Mouse (Mus musculus): ENCODE measurements around the gene Slc2a13. TPM values are rescaled to one million over a fixed set of nuclear protein-coding genes. Genes with fewer than 3 reads are reported as not detected.

The Slc2a13 gene
- polyA plus RNA-seq, 1 experiment from 2014 or later: 2.3 TPM

DNA sequence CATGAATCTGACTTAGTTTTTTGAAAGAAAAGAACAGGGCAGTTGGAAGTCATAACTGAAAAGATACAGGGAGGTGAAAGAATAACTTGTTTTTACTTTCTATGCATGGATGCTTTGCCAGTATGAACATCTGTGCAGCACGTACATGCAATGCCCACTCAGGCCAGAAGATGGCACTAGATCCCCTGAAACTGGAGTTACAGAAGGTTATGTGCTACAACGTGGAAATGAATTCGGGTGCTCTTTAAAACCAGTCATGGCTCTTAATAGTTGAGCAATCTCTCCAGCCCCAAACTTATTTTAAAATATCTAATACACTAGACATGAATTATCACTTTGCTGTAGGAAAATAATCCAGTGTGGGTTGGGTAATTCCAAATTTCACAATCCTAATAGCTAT is 271.7 kb downstream of the Slc2a13 start:
- Histone ChIP-seq H3K4me1 (no peaks in the 10 kb centered on the region), H3K36me3 (no peaks in the 10 kb centered on the region), H3K4me3 (no peak overlapping the region), H3K27ac (replicated peaks) (no peak overlapping the region), H3K4me2 (replicated peaks) (no peak overlapping the region), H3K27me3 (no peaks in the 10 kb centered on the region), H3K9ac (replicated peaks) (no peak overlapping the region), H3K9me3 (no peaks in the 10 kb centered on the region)
- WGBS: 9% methylated on average over 3 of the region's 3 CpGs
- ATAC-seq (replicated peaks): peak; percentile 73; the same call in 1 of the 2 replicates

DNA sequence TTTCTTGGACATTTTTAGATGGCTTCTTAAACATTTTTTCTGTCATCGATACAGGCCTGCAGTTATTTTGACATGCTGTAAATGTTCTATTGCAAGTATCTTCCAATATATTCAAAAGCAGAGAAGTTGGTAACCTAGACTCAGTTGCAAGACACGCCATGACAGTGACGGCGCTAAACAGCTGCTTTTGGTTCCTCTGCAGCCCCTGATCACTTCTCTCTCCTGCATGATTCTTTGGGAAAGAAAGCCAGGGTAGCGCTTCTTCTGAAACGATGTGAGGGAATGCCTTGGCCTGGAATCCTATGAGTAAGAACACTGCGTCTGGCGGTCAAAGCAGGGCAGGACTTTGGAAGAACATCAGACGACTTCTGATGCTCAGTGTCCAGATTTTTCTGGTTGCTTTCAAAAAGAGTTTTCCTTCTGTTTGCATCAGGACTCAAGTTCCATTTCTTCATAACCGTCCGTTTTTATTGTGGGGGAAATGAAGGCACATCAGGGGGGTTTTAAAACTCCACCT is 273.7 kb downstream of the Slc2a13 start:
- H3K27me3 ChIP-seq: no peaks in the 10 kb centered on the region
- no peaks in the 10 kb centered on the region for H3K36me3 ChIP-seq
- no peaks in the 10 kb centered on the region for H3K9me3 ChIP-seq
- no peak overlapping the region for H3K9ac ChIP-seq (replicated peaks)
- H3K4me2 ChIP-seq (replicated peaks): no peak overlapping the region
- no peak overlapping the region for H3K27ac ChIP-seq (replicated peaks)
- H3K4me1 ChIP-seq: peaks cover 9% of the 10 kb centered on the region
- no peak for ATAC-seq (replicated peaks)
- WGBS: 84% methylated on average over 11 of the region's 11 CpGs
- H3K4me3 ChIP-seq: no peak overlapping the region

DNA sequence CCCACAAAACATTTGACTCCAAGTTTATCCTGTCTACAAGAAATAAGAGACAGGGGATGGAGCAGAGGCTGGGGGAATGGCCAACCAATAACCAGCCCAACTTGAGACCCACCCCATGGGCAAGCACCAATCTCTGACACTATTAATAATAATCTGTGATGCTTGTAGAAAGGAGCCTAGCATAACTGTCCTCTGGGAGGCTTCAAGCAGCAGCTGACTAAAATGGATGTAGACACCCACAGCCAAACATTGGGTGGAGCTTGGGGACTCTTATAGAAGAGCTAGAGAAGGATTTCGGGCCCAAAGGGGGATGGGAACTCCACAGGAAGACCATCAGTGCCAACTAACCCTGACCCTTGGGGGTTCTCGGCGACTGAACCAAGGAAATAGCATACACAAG is 289.6 kb downstream of the Slc2a13 start:
- 91% methylated on average over 3 of the region's 3 CpGs for whole genome bisulfite sequencing
- no peak for ATAC-seq (replicated peaks)

DNA sequence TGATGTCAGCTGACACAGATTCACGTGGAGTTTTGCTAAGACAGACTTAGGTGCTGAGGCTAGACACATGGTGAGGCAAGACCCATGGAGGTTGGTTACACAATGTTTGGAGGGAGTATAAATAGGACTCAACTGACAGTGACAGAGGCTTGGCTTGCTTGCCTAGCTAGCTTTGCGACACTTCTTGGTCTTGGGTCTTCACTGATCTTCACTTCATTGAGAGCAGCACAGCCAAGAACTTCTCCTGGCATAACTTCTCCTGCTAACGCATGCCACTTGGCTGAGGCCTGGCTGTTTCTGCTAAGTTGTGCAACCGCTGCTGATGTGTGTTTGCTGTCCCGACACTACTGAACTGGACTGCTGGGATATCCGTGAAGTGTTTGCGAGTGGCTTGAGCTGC is 290.2 kb downstream of the Slc2a13 start:
- ATAC-seq (replicated peaks): no peak
- no peak overlapping the region for H3K27ac ChIP-seq (replicated peaks)
- H3K27me3 ChIP-seq: no peaks in the 10 kb centered on the region
- no peaks in the 10 kb centered on the region for H3K4me1 ChIP-seq
- no peaks in the 10 kb centered on the region for H3K9me3 ChIP-seq
- no peak overlapping the region for H3K4me3 ChIP-seq
- no peaks in the 10 kb centered on the region for H3K36me3 ChIP-seq
- 91% methylated on average over 7 of the region's 7 CpGs for WGBS
- no peak overlapping the region for H3K4me2 ChIP-seq (replicated peaks)
- H3K9ac ChIP-seq (replicated peaks): no peak overlapping the region

More for the DNA sequence above, 289.6 kb downstream of the Slc2a13 start:
- Histone ChIP-seq H3K27ac (replicated peaks) (no peak overlapping the region), H3K36me3 (no peaks in the 10 kb centered on the region), H3K27me3 (no peaks in the 10 kb centered on the region), H3K4me2 (replicated peaks) (no peak overlapping the region), H3K9me3 (no peaks in the 10 kb centered on the region), H3K4me3 (no peak overlapping the region), H3K9ac (replicated peaks) (no peak overlapping the region), H3K4me1 (no peaks in the 10 kb centered on the region)

DNA sequence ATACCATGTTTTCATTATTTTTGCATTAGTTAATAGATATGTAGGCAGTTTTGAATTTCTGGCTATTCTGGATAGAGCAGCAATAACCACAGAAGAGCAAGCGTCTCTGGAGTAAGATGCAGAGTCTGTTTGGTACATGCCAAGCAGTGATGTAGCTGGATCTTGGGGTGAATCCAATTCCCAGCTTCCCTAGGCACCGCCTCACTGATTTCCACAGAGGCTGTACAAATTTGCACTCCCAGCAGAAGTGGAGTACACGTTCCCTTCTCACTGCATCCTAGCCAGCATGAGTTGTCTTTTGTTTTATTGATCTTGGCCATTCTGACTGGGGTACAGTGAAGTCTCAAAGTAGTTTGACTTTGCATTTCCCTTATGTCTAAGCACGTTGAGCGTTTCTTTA is 291.5 kb downstream of the Slc2a13 start:
- 82% methylated on average over 5 of the region's 5 CpGs for WGBS
- no peak for ATAC-seq (replicated peaks)
- Histone ChIP-seq H3K4me1 (no peaks in the 10 kb centered on the region), H3K36me3 (no peaks in the 10 kb centered on the region), H3K27me3 (no peaks in the 10 kb centered on the region), H3K27ac (replicated peaks) (no peak overlapping the region), H3K9ac (replicated peaks) (no peak overlapping the region), H3K9me3 (no peaks in the 10 kb centered on the region), H3K4me3 (no peak overlapping the region), H3K4me2 (replicated peaks) (no peak overlapping the region)

DNA sequence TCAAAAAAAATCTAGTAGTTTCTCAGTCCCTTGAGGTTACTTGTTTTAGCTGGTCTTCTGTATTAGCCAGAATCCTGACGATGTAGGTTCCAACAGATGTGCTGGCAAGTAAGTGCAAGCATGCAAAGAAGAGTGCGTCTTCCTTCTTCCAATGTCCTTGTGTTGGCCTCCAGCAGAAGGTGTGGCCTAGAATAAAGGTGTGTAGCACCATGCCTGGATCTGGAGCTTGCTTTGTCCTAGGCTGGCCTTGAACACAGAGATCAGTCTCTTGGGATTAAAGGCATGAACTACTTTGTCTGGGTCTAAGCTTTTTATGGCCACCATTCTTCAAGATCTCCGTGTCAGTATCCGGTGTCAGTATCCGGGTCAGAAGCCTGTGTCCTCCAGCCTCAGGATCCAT is 293.5 kb downstream of the Slc2a13 start:
- H3K9ac ChIP-seq (replicated peaks): no peak overlapping the region
- WGBS: 97% methylated on average over 5 of the region's 5 CpGs
- H3K36me3 ChIP-seq: no peaks in the 10 kb centered on the region
- H3K9me3 ChIP-seq: no peaks in the 10 kb centered on the region
- H3K4me3 ChIP-seq: no peak overlapping the region
- ATAC-seq (replicated peaks): no peak
- H3K27ac ChIP-seq (replicated peaks): no peak overlapping the region
- H3K27me3 ChIP-seq: no peaks in the 10 kb centered on the region
- no peaks in the 10 kb centered on the region for H3K4me1 ChIP-seq
- no peak overlapping the region for H3K4me2 ChIP-seq (replicated peaks)

DNA sequence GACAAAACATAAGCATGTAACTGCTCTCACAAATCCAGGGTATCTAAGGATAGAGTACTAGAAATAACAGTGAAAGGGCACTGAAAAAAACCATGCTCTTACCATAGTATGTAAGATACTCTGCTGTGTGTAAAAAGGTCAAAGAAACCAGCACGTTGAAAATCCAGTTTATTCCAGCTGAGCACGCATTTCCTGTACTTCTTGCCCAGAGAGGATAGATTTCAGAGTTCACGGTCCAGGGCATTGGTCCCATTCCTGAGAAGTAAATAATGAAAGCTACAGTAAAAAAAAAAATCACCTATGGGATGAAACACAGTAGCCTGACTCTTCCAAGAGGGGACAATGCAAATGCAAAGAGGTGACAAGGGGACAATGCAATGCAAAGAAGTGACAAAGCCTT is 297.1 kb downstream of the Slc2a13 start:
- Histone ChIP-seq H3K9me3 (no peaks in the 10 kb centered on the region), H3K4me1 (no peaks in the 10 kb centered on the region), H3K4me3 (no peak overlapping the region), H3K27ac (replicated peaks) (no peak overlapping the region), H3K9ac (replicated peaks) (no peak overlapping the region), H3K27me3 (no peaks in the 10 kb centered on the region), H3K4me2 (replicated peaks) (no peak overlapping the region), H3K36me3 (no peaks in the 10 kb centered on the region)
- 82% methylated on average over 3 of the region's 3 CpGs for WGBS
- ATAC-seq (replicated peaks): no peak

DNA sequence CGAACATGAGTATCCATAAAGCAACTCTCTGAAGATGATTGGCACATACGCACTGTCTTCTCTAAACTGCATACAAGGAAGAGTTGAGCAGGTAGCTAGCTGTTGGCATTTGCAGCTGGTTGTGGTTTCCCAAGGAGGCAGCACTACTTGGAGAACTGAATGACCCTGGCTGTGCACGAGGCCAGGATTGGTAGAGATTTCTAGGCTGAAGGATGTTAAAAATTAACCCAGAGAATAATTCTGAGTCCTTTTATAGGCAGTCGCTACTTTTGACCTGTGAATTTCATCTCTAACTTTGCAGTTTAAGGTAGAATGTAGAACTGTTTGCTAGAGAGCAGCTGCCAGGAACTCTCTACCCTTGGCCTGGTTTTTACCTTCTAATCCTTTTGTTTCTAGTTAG is 304.5 kb downstream of the Slc2a13 start:
- no peak for ATAC-seq (replicated peaks)
- Histone ChIP-seq H3K9me3 (no peaks in the 10 kb centered on the region), H3K4me3 (no peak overlapping the region), H3K4me1 (no peaks in the 10 kb centered on the region), H3K27ac (replicated peaks) (no peak overlapping the region), H3K4me2 (replicated peaks) (no peak overlapping the region), H3K36me3 (no peaks in the 10 kb centered on the region), H3K27me3 (no peaks in the 10 kb centered on the region), H3K9ac (replicated peaks) (no peak overlapping the region)
- WGBS: 93% methylated on average over 4 of the region's 4 CpGs

DNA sequence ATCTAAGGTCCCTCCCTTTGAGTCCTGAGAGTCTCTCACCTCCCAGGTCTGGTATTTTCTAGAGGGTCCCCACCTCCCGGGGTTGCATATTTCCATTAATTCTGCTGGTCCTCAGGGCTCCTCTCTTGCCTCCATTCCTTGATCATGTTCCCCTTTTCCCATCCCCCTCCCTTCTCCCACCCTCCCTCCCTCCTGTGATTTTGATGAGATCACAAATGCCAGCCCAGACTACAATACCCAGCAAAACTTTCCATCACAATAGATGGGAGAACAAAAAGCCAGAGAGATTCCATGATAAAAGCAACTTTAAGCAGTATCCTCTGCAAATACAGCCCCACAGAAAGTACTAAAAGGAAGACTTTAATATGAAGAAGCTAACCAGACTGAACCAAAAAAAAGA is 309.1 kb downstream of the Slc2a13 start:
- 90% methylated on average over 1 of the region's 1 CpGs for WGBS

DNA sequence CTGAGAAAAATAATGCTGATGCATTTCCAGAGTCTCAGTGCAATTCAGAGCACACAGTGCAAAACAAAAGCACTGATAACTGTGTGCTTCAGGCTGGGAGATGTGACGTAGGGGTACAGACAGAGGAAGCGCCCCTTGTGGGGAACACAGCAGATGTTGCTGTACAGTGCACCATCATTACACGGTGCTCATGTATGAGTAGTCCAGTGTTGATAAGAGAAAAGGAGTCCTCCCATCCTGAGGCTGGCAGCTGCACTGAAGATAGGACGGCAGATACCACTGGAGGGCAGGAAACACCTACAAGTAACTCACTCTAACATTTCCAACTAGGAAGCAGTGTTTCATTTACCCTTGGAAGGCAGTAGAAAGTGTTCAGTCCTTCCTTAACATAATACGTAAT is 312.5 kb downstream of the Slc2a13 start:
- no peaks in the 10 kb centered on the region for H3K4me1 ChIP-seq
- no peak overlapping the region for H3K27ac ChIP-seq (replicated peaks)
- WGBS: 70% methylated on average over 5 of the region's 5 CpGs
- no peaks in the 10 kb centered on the region for H3K9me3 ChIP-seq
- 0 out of 2 replicates have a peak, but pooled peaks have one; percentile 26 for ATAC-seq (replicated peaks)
- H3K27me3 ChIP-seq: no peaks in the 10 kb centered on the region
- H3K9ac ChIP-seq (replicated peaks): no peak overlapping the region
- H3K36me3 ChIP-seq: no peaks in the 10 kb centered on the region
- no peak overlapping the region for H3K4me3 ChIP-seq
- H3K4me2 ChIP-seq (replicated peaks): no peak overlapping the region

More for the DNA sequence above, 309.1 kb downstream of the Slc2a13 start:
- Histone ChIP-seq H3K4me2 (replicated peaks) (no peak overlapping the region), H3K9me3 (no peaks in the 10 kb centered on the region), H3K36me3 (no peaks in the 10 kb centered on the region), H3K4me3 (no peak overlapping the region), H3K4me1 (no peaks in the 10 kb centered on the region), H3K27ac (replicated peaks) (no peak overlapping the region), H3K27me3 (no peaks in the 10 kb centered on the region), H3K9ac (replicated peaks) (no peak overlapping the region)
- ATAC-seq (replicated peaks): no peak

DNA sequence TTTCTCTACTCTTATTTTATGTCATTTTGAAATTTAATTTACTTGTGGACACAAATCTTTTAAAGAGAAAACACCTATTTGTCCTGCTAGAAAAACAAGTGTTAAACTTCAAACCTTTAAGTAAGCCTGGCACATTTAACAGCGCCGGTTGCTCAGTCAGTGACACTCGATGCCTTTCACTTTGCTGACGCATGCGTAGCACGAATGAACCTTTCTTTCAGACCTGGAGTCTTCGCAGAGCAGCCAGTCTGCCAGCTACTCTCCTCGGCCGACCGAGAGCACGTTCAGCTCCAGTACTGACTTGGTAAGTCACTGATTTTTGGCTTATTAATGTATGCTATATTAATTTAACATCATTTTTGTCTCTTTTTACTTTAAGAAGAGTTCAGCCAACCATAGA is 315.9 kb downstream of the Slc2a13 start:
- Histone ChIP-seq H3K27me3 (no peaks in the 10 kb centered on the region), H3K9me3 (no peaks in the 10 kb centered on the region), H3K36me3 (no peaks in the 10 kb centered on the region), H3K4me1 (no peaks in the 10 kb centered on the region), H3K4me3 (no peak overlapping the region), H3K4me2 (replicated peaks) (no peak overlapping the region), H3K27ac (replicated peaks) (no peak overlapping the region), H3K9ac (replicated peaks) (no peak overlapping the region)
- ATAC-seq (replicated peaks): no peak
- 62% methylated on average over 11 of the region's 11 CpGs for WGBS

DNA sequence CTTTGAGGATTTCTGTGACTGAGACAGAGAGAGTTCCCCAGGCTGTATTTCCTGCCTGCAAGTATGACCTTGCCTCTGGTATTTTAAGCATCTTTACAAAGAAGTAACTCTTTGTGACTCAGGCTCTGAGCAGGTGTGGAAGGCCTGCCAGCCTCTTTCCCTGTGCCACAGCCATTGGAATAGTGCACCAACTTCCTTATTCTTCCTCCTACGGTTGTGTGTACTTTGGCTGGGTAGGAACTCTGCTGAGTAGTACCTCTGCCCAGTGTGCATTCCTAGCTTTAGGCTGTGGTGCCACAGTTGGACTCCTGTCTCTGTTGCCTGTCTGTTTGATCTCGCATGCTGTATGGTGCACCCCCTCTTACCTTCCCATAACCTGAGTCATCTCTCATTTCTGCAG is 317.8 kb downstream of the Slc2a13 start:
- Histone ChIP-seq H3K4me1 (no peaks in the 10 kb centered on the region), H3K36me3 (no peaks in the 10 kb centered on the region), H3K27me3 (no peaks in the 10 kb centered on the region), H3K9me3 (no peaks in the 10 kb centered on the region), H3K9ac (replicated peaks) (no peak overlapping the region), H3K4me3 (no peak overlapping the region), H3K4me2 (replicated peaks) (no peak overlapping the region), H3K27ac (replicated peaks) (no peak overlapping the region)
- ATAC-seq (replicated peaks): no peak
- 92% methylated on average over 2 of the region's 2 CpGs for WGBS

DNA sequence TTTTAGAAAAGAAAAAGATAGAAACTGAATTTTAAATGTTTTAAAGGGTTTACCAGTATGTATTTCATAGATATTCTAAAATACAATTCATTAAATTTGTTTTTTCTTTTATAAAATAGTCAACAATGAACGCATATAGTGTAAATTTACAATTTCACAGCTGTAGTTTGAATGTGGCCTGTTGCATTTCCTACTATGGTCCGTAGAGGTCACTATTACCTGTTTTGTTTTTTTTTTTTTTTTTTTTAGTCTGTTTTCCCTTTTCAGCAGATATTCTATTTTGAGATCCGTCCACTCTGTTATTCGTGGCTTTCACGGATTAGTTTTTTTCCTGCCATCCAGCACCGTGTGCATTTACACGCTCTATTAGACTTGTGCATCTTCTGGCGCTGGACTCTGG is 320.1 kb downstream of the Slc2a13 start:
- no peaks in the 10 kb centered on the region for H3K27me3 ChIP-seq

More for the DNA sequence above, 320.1 kb downstream of the Slc2a13 start:
- no peaks in the 10 kb centered on the region for H3K36me3 ChIP-seq
- no peaks in the 10 kb centered on the region for H3K9me3 ChIP-seq
- H3K4me3 ChIP-seq: no peak overlapping the region
- no peaks in the 10 kb centered on the region for H3K4me1 ChIP-seq
- H3K9ac ChIP-seq (replicated peaks): no peak overlapping the region
- H3K4me2 ChIP-seq (replicated peaks): no peak overlapping the region
- ATAC-seq (replicated peaks): no peak
- WGBS: 55% methylated on average over 8 of the region's 8 CpGs
- no peak overlapping the region for H3K27ac ChIP-seq (replicated peaks)

Measured in forebrain, embryonic 15.5 days (tissue).